Mouse (Mus musculus): ENCODE data around the gene Magohb. TPM values are rescaled to one million over a fixed set of nuclear protein-coding genes. Genes with fewer than 3 reads are reported as not detected.
A peak's percentile ranks its signal among the peaks of the same experiment; 100 is the strongest.

The Magohb gene
- polyA plus RNA-seq, 1 experiment = 44.1 TPM

- Histone ChIP-seq H3K79me2 (ENCODE audit: control insufficient read depth, insufficient read depth) (no peaks in the 10 kb centered on the region), H3K79me3 (ENCODE audit: low read depth) (no peaks in the 10 kb centered on the region), H3K4me3 (ENCODE audit: insufficient read depth, poor library complexity, severe bottlenecking) (no peak overlapping the region), H3K27me3 (ENCODE audit: control insufficient read depth, insufficient read depth, insufficient read length) (no peaks in the 10 kb centered on the region), H3ac (ENCODE audit: control insufficient read depth, insufficient read length, low read depth) (no peak overlapping the region), H3K36me3 (ENCODE audit: control insufficient read depth, insufficient read depth) (no peaks in the 10 kb centered on the region)
- TF ChIP-seq CEBPB (IDR thresholded peaks at IDR 0.05; ENCODE audit: low read depth) (no peak), USF1 (IDR thresholded peaks at IDR 0.05; ENCODE audit: low read depth) (no peak), CTCF (IDR thresholded peaks at IDR 0.05; ENCODE audit: control insufficient read depth, insufficient read depth, insufficient read length) (no peak), MYOD1 (IDR thresholded peaks at IDR 0.05; ENCODE audit: control insufficient read depth, insufficient read length, low read depth) (no peak), FOSL1 (IDR thresholded peaks at IDR 0.05; ENCODE audit: insufficient read depth, low read length, poor library complexity, severe bottlenecking) (no peak), MAX (IDR thresholded peaks at IDR 0.05) (no peak), MYOG (IDR thresholded peaks at IDR 0.05; ENCODE audit: control insufficient read depth, extremely low read depth, insufficient read length) (no peak)
Measured at GRCm38 (mm10) chr6:131321854-131322639, 29.0 kb upstream of the Magohb start.

GRCm38 (mm10) chr6:131316155-131317101, 23.4 kb upstream of the Magohb start:
- no peak overlapping the region for H3K4me3 ChIP-seq (ENCODE audit: insufficient read depth, poor library complexity, severe bottlenecking)
- H3K79me2 ChIP-seq (ENCODE audit: control insufficient read depth, insufficient read depth) = no peaks in the 10 kb centered on the region
- peaks cover 7% of the 10 kb centered on the region for H3K36me3 ChIP-seq (ENCODE audit: control insufficient read depth, insufficient read depth)
- no peaks in the 10 kb centered on the region for H3K27me3 ChIP-seq (ENCODE audit: control insufficient read depth, insufficient read depth, insufficient read length)
- no peaks in the 10 kb centered on the region for H3K79me3 ChIP-seq (ENCODE audit: low read depth)
- no peak for TF ChIP-seq CEBPB (IDR thresholded peaks at IDR 0.05; ENCODE audit: low read depth)
- TF ChIP-seq USF1 (IDR thresholded peaks at IDR 0.05; ENCODE audit: low read depth) = no peak
- TF ChIP-seq FOSL1 (IDR thresholded peaks at IDR 0.05; ENCODE audit: insufficient read depth, low read length, poor library complexity, severe bottlenecking) = no peak
- TF ChIP-seq CTCF (IDR thresholded peaks at IDR 0.05; ENCODE audit: control insufficient read depth, insufficient read depth, insufficient read length) = no peak
- H3ac ChIP-seq (ENCODE audit: control insufficient read depth, insufficient read length, low read depth) = no peak overlapping the region

GRCm38 (mm10) chr6:131308031-131308430, 15.0 kb upstream of the Magohb start:
- Histone ChIP-seq H3K79me2 (ENCODE audit: control insufficient read depth, insufficient read depth) (no peaks in the 10 kb centered on the region), H3K36me3 (ENCODE audit: control insufficient read depth, insufficient read depth) (peaks cover 4% of the 10 kb centered on the region), H3ac (ENCODE audit: control insufficient read depth, insufficient read length, low read depth) (no peak overlapping the region), H3K4me3 (ENCODE audit: insufficient read depth, poor library complexity, severe bottlenecking) (no peak overlapping the region), H3K27me3 (ENCODE audit: control insufficient read depth, insufficient read depth, insufficient read length) (no peaks in the 10 kb centered on the region), H3K79me3 (ENCODE audit: low read depth) (no peaks in the 10 kb centered on the region)
- no peak for TF ChIP-seq MYOD1 (IDR thresholded peaks at IDR 0.05; ENCODE audit: control insufficient read depth, insufficient read length, low read depth)
- no peak for TF ChIP-seq MYOG (IDR thresholded peaks at IDR 0.05; ENCODE audit: control insufficient read depth, extremely low read depth, insufficient read length)
- no peak for TF ChIP-seq CTCF (IDR thresholded peaks at IDR 0.05; ENCODE audit: control insufficient read depth, insufficient read depth, insufficient read length)
- no peak for TF ChIP-seq FOSL1 (IDR thresholded peaks at IDR 0.05; ENCODE audit: insufficient read depth, low read length, poor library complexity, severe bottlenecking)
- no peak for TF ChIP-seq MAX (IDR thresholded peaks at IDR 0.05)
- no peak for TF ChIP-seq USF1 (IDR thresholded peaks at IDR 0.05; ENCODE audit: low read depth)
- no peak for TF ChIP-seq CEBPB (IDR thresholded peaks at IDR 0.05; ENCODE audit: low read depth)

GRCm38 (mm10) chr6:131304776-131305175, 11.7 kb upstream of the Magohb start:
- Histone ChIP-seq H3K79me3 (ENCODE audit: low read depth) (no peaks in the 10 kb centered on the region), H3K36me3 (ENCODE audit: control insufficient read depth, insufficient read depth) (peaks cover 5% of the 10 kb centered on the region), H3K79me2 (ENCODE audit: control insufficient read depth, insufficient read depth) (no peaks in the 10 kb centered on the region), H3ac (ENCODE audit: control insufficient read depth, insufficient read length, low read depth) (no peak overlapping the region), H3K27me3 (ENCODE audit: control insufficient read depth, insufficient read depth, insufficient read length) (no peaks in the 10 kb centered on the region), H3K4me3 (ENCODE audit: insufficient read depth, poor library complexity, severe bottlenecking) (no peak overlapping the region)
- no peak for TF ChIP-seq CTCF (IDR thresholded peaks at IDR 0.05; ENCODE audit: control insufficient read depth, insufficient read depth, insufficient read length)
- TF ChIP-seq FOSL1 (IDR thresholded peaks at IDR 0.05; ENCODE audit: insufficient read depth, low read length, poor library complexity, severe bottlenecking) = no peak
- TF ChIP-seq MAX (IDR thresholded peaks at IDR 0.05) = no peak
- TF ChIP-seq MYOD1 (IDR thresholded peaks at IDR 0.05; ENCODE audit: control insufficient read depth, insufficient read length, low read depth) = no peak
- no peak for TF ChIP-seq USF1 (IDR thresholded peaks at IDR 0.05; ENCODE audit: low read depth)
- TF ChIP-seq CEBPB (IDR thresholded peaks at IDR 0.05; ENCODE audit: low read depth) = no peak
- TF ChIP-seq MYOG (IDR thresholded peaks at IDR 0.05; ENCODE audit: control insufficient read depth, extremely low read depth, insufficient read length) = no peak

GRCm38 (mm10) chr6:131298531-131298930, 5.5 kb upstream of the Magohb start:
- no peaks in the 10 kb centered on the region for H3K79me2 ChIP-seq (ENCODE audit: control insufficient read depth, insufficient read depth)
- no peak overlapping the region for H3ac ChIP-seq (ENCODE audit: control insufficient read depth, insufficient read length, low read depth)
- no peak overlapping the region for H3K4me3 ChIP-seq (ENCODE audit: insufficient read depth, poor library complexity, severe bottlenecking)
- TF ChIP-seq USF1 (IDR thresholded peaks at IDR 0.05; ENCODE audit: low read depth) (no peak), MYOD1 (IDR thresholded peaks at IDR 0.05; ENCODE audit: control insufficient read depth, insufficient read length, low read depth) (peak; percentile 46), MYOG (IDR thresholded peaks at IDR 0.05; ENCODE audit: control insufficient read depth, extremely low read depth, insufficient read length) (no peak), FOSL1 (IDR thresholded peaks at IDR 0.05; ENCODE audit: insufficient read depth, low read length, poor library complexity, severe bottlenecking) (peak; percentile 90), CEBPB (IDR thresholded peaks at IDR 0.05; ENCODE audit: low read depth) (peak; percentile 6), MAX (IDR thresholded peaks at IDR 0.05) (no peak), CTCF (IDR thresholded peaks at IDR 0.05; ENCODE audit: control insufficient read depth, insufficient read depth, insufficient read length) (no peak)
- H3K79me3 ChIP-seq (ENCODE audit: low read depth) = no peaks in the 10 kb centered on the region
- peaks cover 8% of the 10 kb centered on the region for H3K36me3 ChIP-seq (ENCODE audit: control insufficient read depth, insufficient read depth)
- H3K27me3 ChIP-seq (ENCODE audit: control insufficient read depth, insufficient read depth, insufficient read length) = no peaks in the 10 kb centered on the region
